1 mouse cellular context compared by ENCODE assay signal in the genomic region with DNA sequence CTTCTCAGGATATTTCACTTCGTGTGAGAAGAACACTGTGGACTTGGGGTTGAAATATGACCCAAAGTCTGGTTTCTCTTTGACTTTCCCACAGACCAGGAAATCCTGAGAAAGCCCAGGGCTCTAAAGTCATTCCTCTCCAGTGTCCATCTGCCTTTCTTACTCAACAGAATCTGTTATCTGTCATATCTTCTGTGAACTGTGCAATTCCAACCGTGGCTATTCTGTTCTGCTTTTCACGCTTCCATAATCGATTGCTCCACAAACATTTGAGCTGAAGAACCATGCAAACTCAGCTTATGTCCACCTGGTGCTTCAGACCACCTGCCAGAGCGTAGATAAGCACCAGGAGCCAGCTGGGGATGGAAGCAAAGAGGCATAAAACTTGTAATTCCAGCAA.
TF ChIP-seq lines count a peak whose summit lies in the region.

No protein-coding gene starts in this region.

TF ChIP-seq in CH12.LX, 34 proteins besides CTCF, POLR2A, EP300 and RAD21 (continued from another document):
- no peak for TF ChIP-seq SMC3 (IDR thresholded peaks at IDR 0.05; ENCODE audit: low read depth, low read length)
